Mouse (Mus musculus): ENCODE results near the gene Nhlrc3. TPM values are rescaled to one million over a fixed set of nuclear protein-coding genes. Genes with fewer than 3 reads are reported as not detected.

The Nhlrc3 gene
- 10.5 and 10.7 TPM in 2 replicates for polyA plus RNA-seq (2012; rRNA removed)

DNA sequence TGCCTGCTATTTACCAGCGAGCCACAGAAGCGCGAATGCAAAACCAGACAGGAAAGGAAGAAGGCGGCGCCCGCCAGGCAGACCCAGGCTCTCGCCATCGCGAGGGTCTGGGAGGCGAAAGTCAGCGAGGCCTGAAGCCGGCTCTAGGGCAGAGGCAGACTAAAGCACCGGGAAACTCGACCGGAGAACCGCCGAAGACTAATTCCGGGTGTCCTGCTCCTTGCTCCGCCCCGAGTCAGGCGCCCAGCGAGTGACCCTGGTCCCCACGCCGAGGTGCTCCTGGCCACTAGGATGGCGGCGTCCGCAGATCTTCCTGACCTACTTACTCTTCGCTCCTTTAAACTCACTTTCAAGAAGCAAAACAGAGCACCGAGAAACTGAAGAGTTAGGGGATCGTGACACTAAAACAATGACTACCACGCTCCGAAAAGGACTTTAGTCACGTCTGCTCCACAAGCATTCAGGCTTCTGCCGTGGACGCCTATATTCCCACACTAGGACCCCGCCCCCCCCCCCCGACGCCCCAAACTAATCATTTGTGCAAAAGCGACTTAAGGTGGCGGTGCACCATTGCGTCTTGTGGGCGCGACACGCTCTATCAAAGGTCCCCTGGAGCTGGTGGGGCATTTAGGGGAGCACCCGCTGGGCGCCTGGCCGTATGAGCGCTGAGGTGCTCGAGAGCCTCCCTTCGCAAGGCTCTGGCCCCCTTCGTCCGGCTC, at the start of gene Nhlrc3, which contains the start of gene Proser1:
Gene Nhlrc3, minus strand, starts transcription at position 287 of the 719 bp plus-strand sequence.
Gene Proser1, plus strand, starts transcription at position 621 of the 719 bp plus-strand sequence.
- DNase-seq (ENCODE audit: low read depth), result no peak

- no peak for DNase-seq (ENCODE audit: low read depth)
Observed at GRCm38 (mm10) chr3:53502428-53502827, 39.3 kb upstream of the Nhlrc3 start.

DNA sequence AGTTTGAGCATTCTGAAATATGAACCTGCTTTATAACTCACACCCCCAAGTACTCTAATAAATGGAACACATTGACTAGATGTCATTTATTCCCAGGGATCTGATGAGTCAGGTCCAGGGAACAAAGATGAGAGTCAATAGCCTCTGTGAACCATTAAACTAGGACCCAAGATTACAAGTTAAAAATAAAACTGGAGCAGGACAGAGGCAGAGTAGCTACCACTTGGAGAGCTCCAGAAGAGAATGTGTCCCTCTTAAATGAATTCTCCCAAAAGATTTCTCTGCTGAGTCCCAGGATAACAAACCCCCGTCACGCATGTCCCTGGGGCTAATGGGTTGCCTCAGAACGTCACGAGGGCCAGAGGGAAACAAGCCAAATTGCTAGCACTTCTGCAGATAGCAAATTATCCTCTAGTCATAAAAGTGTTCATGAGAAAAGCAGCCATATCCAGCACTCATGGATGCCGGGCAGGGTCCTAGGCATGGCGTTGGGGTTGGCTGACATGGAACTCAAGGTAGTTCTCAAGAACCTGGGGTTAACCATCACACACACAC, 35.3 kb upstream of the Nhlrc3 start:
- no peak for DNase-seq (ENCODE audit: low read depth)

DNA sequence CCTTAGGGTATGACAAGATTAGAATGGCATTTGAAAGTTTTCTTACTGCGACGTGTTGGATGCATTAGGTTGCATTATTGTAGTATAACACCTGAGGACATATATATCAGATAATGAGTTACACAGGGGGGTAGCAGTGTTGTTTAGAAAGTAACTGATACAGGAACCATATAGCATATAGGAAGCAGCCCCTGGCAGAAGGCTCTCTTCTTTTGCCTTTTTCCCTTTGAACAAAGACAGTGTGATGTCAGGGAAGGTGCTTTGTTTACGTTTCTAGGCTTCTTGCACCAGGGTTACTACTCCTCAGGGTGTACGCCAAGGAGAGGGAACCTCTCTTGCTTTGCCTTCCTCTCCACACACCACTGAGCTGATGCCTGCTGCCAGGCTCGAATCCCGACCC, 25.2 kb upstream of the Nhlrc3 start, which contains the start of gene Stoml3:
Gene Stoml3, plus strand, starts transcription at position 301 of the 400 bp plus-strand sequence.
- no peak for DNase-seq (ENCODE audit: low read depth)

GRCm38 (mm10) chr3:53486996-53487576, 24.0 kb upstream of the Nhlrc3 start:
- no peak for DNase-seq (ENCODE audit: low read depth)

DNA sequence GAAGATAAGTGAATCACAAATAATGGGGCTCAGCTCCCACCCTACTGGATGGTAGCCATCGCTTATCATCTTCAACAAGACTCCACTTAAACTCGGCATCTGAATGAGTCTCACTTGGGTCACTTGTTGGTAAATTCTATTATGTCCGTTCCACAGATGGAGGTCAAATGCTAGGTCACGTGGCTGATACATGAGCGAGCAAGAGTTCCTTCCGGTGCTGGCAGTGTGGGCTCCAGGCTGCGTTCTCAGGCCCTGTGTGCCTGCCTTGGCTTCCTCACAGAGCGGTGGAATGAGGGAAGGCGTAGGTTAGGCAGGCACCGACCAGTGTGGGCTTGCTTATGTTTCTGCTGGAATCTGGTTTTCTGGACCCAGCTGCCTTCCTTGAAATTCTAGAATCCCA, 23.4 kb upstream of the Nhlrc3 start:
- no peak for DNase-seq (ENCODE audit: low read depth)

- DNase-seq (ENCODE audit: low read depth), result no peak
Observed at GRCm38 (mm10) chr3:53483414-53484059, 20.4 kb upstream of the Nhlrc3 start.

DNA sequence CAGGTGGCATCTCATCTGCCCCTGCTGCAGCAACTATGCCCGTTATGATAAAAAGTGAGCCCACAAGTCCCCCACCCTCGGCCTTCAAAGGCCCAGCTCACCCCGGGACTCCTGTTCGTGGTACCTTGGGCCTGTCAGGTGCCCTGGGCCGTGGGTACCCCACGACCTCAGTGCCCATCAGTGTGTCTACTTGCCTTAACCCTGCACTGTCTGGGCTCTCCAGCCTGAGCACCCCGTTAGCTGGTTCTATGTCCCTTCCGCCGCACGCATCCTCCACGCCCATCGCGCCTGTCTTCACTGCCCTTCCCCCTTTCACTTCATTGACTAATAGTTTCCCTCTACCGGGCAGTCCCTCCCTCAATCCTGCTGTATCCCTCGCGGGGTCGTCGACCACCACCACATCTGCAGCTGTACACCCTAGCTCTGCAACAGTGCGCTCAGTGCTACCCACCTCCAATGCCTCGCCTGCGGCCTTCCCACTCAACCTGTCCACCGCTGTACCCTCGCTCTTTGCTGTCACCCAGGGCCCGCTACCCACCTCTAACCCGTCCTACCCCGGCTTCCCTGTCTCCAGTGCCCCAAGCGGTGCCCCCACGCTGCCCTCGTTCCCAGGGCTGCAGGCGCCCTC, 15.4 kb upstream of the Nhlrc3 start:
- DNase-seq (ENCODE audit: low read depth), result no peak

DNA sequence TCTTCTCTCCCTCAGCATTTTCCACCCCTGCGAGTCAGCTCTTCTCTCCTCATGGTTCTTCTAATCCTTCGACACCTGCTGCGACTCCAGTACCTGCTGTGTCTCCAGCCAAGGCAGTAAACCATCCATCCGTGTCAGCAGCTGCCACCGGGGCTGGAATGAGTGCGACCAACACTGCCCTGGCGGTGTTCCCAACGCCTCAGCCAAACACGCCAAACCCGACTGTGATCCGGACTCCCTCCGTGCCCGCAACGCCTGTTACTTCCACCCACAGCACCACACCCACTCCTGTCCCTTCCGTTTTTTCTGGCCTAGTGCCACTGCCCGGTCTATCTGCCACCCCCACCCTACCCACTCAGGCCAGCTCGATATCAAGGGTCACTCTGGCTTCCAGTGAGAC, 14.3 kb upstream of the Nhlrc3 start:
- DNase-seq (ENCODE audit: low read depth), result no peak

GRCm38 (mm10) chr3:53475889-53476288, 12.8 kb upstream of the Nhlrc3 start:
- no peak for DNase-seq (ENCODE audit: low read depth)

DNA sequence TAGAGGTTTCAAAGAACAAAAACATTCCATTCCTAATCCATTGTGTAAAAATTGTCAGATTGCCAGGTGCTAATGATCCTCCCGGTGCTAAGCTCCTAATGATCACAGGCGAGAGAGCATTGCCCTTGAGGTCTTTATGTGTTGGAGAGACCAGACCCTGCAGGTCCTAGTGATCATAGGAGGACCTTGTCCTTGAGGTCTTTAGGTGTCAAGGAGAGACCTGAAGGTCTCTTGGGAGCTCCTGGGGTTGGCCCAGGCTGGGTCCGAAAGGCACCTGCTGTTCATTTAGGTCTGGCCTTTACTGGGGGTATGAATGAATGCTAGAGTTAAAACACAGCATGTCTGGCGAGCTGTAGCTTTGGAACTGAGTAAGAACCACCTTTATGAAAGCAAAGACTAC, 11.0 kb upstream of the Nhlrc3 start:
- DNase-seq (ENCODE audit: low read depth), result no peak

- DNase-seq (ENCODE audit: low read depth), result no peak
Observed at GRCm38 (mm10) chr3:53472061-53472460, 8.9 kb upstream of the Nhlrc3 start.

DNA sequence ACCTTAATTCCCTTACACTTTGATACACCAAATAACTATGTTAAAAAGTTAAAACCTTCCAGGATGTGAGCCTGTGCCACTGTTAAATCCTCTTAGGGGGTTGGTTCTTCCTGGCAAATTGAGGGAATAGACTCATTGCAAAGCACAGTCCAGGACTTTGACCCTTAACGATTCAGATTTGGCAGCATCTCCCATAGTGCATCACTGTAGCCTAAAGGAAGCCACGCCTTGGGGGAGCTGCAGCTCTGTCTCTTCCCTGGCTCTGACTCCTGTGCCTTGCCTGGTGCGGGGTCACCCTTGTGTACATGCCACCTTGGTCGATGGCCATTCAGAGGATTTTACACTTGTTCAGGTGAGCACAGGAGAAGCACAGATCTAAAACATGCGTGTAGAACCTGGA, 6.5 kb upstream of the Nhlrc3 start:
- DNase-seq (ENCODE audit: low read depth), result no peak

DNA sequence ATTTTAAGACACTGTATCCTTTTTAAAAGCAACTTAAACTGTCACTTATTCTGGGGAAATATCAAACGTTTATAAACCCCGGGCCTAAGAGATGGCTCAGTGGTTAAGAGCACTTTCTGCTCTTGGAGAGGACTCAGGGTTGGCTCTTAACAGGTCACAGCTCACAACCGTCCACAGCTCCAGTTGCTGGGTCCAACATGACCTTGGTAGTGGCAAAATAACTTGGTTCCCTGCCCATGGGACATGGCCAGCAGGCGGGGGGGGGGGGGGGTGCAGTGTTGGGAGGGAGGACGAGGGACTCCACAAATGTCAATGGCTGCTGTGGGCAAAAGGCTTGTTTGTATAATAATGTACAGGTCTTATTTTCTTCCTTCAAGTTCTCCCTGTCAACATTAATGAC, 4.2 kb upstream of the Nhlrc3 start:
- no peak for DNase-seq (ENCODE audit: low read depth)

- no peak for DNase-seq (ENCODE audit: low read depth)
Observed at GRCm38 (mm10) chr3:53466481-53466880, 3.3 kb upstream of the Nhlrc3 start.

GRCm38 (mm10) chr3:53465330-53465729, 2.2 kb upstream of the Nhlrc3 start:
- DNase-seq (ENCODE audit: low read depth), result no peak

DNA sequence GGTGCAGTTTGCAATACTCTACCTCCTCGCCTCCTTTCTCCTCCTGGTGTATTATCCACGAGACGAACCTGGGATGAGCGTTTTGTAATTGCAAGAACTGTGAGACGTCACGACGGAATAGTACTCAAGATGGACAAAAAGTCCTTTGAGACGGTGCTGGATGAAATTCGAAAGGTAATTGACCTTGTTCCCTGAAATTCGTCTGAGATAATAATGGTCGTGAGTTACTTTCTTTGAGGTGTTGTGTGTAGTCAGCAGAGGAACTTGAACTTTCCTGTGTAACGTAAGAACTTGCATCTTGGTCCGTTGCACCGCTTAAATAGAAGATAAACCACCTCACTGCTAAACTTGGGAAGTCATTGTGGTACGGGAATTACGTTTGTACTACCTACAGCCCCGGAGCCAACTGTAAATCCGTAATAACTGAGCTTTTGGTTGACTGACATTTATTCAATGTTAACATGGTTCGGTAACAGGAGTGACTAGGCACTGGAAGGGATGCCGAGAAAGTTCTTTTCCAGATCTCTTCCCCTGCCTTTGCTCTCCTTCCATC, 1.1 kb upstream of the Nhlrc3 start:
- no peak for DNase-seq (ENCODE audit: low read depth)

DNA sequence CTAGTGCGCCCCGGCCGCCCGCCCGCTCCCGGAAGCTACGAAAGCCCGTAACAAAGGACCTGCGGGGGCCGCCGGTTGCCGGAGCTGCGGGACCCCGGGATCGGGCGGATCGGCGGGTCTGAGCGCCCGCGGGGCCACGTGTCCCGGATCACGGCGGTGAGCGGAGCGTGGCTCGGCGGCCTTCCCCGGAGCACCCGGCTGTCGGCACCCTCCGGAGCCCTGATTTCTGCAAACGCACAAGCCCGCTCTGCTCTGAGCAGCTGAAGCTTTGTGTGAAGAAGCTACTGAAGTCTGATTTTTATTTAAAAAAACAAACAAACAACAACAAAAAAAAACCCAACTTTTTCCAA, 608 bp upstream of the Nhlrc3 start:
- no peak for DNase-seq (ENCODE audit: low read depth)

GRCm38 (mm10) chr3:53462701-53463045, 459 bp downstream of the Nhlrc3 start:
- no peak for DNase-seq (ENCODE audit: low read depth)

- DNase-seq (ENCODE audit: low read depth), result no peak
Observed at GRCm38 (mm10) chr3:53460106-53460505, 3.0 kb downstream of the Nhlrc3 start.

DNA sequence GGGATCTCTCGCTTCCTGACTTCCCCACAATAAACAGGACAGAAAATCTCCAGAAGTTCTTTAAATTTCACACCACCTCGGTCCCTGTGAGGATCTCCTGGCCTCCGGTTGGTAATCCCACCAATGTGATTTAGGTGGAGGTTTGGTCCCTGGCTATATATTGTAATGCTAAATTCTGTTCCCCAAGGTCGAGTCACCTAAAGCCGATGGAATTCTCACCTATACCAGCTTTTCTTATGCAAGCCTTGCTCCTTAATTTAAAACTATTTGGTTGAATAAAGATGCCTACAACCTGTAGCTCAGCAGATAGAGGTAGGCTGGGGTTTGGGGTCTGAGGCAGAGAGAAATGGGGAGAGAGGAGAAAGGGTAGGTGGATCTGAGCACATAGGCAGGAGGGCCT, 5.4 kb downstream of the Nhlrc3 start:
- no peak for DNase-seq (ENCODE audit: low read depth)

DNA sequence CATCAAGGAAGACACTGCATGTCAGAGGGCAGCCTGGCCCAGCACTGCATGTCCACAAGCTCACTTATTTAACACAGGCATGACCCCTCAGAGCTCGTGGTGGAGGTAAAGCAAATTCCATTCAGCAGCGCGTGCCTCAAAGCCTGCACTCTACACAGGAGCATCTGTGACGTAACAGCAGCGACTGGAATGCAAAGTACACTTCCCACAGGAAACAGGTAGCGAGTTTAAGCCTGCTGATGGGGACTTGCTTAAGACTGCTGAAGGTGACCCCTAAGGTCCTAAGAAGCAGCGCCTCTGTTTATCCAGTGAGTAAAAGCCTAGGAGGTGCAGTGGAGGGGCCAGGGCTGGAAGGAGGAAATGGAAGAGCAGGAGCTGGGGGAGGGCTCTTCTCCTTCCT, 8.1 kb downstream of the Nhlrc3 start:
- no peak for DNase-seq (ENCODE audit: low read depth)
